Mouse (Mus musculus): Measurements from ENCODE around the gene Ankfn1. TPM values are rescaled to one million over a fixed set of nuclear protein-coding genes. Genes with fewer than 3 reads are reported as not detected.

Ankfn1 gene
- polyA plus RNA-seq, 1 experiment from 2014 or later = 4.4 TPM

- Histone ChIP-seq H3K4me1 (replicated peaks; ENCODE audit: control insufficient read depth, insufficient read depth, low read length) (no peaks in the 10 kb centered on the region), H3K27ac (ENCODE audit: low read depth, low read length) (no peak overlapping the region), H3K36me3 (ENCODE audit: control insufficient read depth, insufficient read depth, low read length) (no peaks in the 10 kb centered on the region), H3K4me3 (ENCODE audit: low read depth, low read length) (no peak overlapping the region), H3K9me3 (ENCODE audit: control insufficient read depth, low read length) (no peaks in the 10 kb centered on the region), H3K9ac (ENCODE audit: low read length) (no peak overlapping the region), H3K27me3 (ENCODE audit: control insufficient read depth, insufficient read depth, low read length) (no peaks in the 10 kb centered on the region), H3K4me2 (ENCODE audit: low read depth, low read length, severe bottlenecking) (no peak overlapping the region)
- WGBS = 86% methylated on average over 14 of the region's 14 CpGs
- DNase-seq (ENCODE audit: low spot score) (no peak), ATAC-seq (replicated peaks; ENCODE audit: low FRiP score) (no peak)
Measured at GRCm38 (mm10) chr11:89370941-89371340, 406.5 kb downstream of the Ankfn1 start.

GRCm38 (mm10) chr11:89370373-89370772 is 407.1 kb downstream of the Ankfn1 start:
- 86% methylated on average over 7 of the region's 7 CpGs for WGBS
- ATAC-seq (replicated peaks; ENCODE audit: low FRiP score) = no peak
- Histone ChIP-seq H3K27me3 (ENCODE audit: control insufficient read depth, insufficient read depth, low read length) (no peaks in the 10 kb centered on the region), H3K4me3 (ENCODE audit: low read depth, low read length) (no peak overlapping the region), H3K4me2 (ENCODE audit: low read depth, low read length, severe bottlenecking) (no peak overlapping the region), H3K27ac (ENCODE audit: low read depth, low read length) (no peak overlapping the region), H3K9ac (ENCODE audit: low read length) (no peak overlapping the region), H3K9me3 (ENCODE audit: control insufficient read depth, low read length) (no peaks in the 10 kb centered on the region), H3K36me3 (ENCODE audit: control insufficient read depth, insufficient read depth, low read length) (no peaks in the 10 kb centered on the region), H3K4me1 (replicated peaks; ENCODE audit: control insufficient read depth, insufficient read depth, low read length) (no peaks in the 10 kb centered on the region)
- DNase-seq (ENCODE audit: low spot score) = no peak

GRCm38 (mm10) chr11:89363981-89364380 is 413.5 kb downstream of the Ankfn1 start:
- no peaks in the 10 kb centered on the region for H3K4me1 ChIP-seq (replicated peaks; ENCODE audit: control insufficient read depth, insufficient read depth, low read length)
- H3K4me3 ChIP-seq (ENCODE audit: low read depth, low read length) = no peak overlapping the region
- WGBS = 90% methylated on average over 3 of the region's 3 CpGs
- no peak for ATAC-seq (replicated peaks; ENCODE audit: low FRiP score)
- no peaks in the 10 kb centered on the region for H3K9me3 ChIP-seq (ENCODE audit: control insufficient read depth, low read length)
- H3K36me3 ChIP-seq (ENCODE audit: control insufficient read depth, insufficient read depth, low read length) = no peaks in the 10 kb centered on the region
- no peak overlapping the region for H3K27ac ChIP-seq (ENCODE audit: low read depth, low read length)
- H3K9ac ChIP-seq (ENCODE audit: low read length) = no peak overlapping the region
- H3K27me3 ChIP-seq (ENCODE audit: control insufficient read depth, insufficient read depth, low read length) = no peaks in the 10 kb centered on the region
- H3K4me2 ChIP-seq (ENCODE audit: low read depth, low read length, severe bottlenecking) = no peak overlapping the region
- DNase-seq (ENCODE audit: low spot score) = no peak

- Histone ChIP-seq H3K4me1 (replicated peaks; ENCODE audit: control insufficient read depth, insufficient read depth, low read length) (peaks cover 8% of the 10 kb centered on the region; the same call in 1 of the 2 replicates), H3K27ac (ENCODE audit: low read depth, low read length) (no peak overlapping the region), H3K27me3 (ENCODE audit: control insufficient read depth, insufficient read depth, low read length) (no peaks in the 10 kb centered on the region), H3K36me3 (ENCODE audit: control insufficient read depth, insufficient read depth, low read length) (no peaks in the 10 kb centered on the region), H3K4me3 (ENCODE audit: low read depth, low read length) (no peak overlapping the region), H3K9ac (ENCODE audit: low read length) (no peak overlapping the region), H3K4me2 (ENCODE audit: low read depth, low read length, severe bottlenecking) (no peak overlapping the region), H3K9me3 (ENCODE audit: control insufficient read depth, low read length) (no peaks in the 10 kb centered on the region)
- 94% methylated on average over 3 of the region's 3 CpGs for WGBS
- DNase-seq (ENCODE audit: low spot score) (no peak), ATAC-seq (replicated peaks; ENCODE audit: low FRiP score) (no peak)
Measured at GRCm38 (mm10) chr11:89360895-89361294, 416.6 kb downstream of the Ankfn1 start.

- WGBS = 48% methylated on average over 5 of the region's 5 CpGs
- no peak overlapping the region for H3K27ac ChIP-seq (ENCODE audit: low read depth, low read length)
Measured at GRCm38 (mm10) chr11:89358546-89358945, 418.9 kb downstream of the Ankfn1 start.

GRCm38 (mm10) chr11:89356479-89356878 is 421.0 kb downstream of the Ankfn1 start:
- Histone ChIP-seq H3K27me3 (ENCODE audit: control insufficient read depth, insufficient read depth, low read length) (no peaks in the 10 kb centered on the region), H3K4me3 (ENCODE audit: low read depth, low read length) (no peak overlapping the region), H3K9ac (ENCODE audit: low read length) (no peak overlapping the region), H3K4me2 (ENCODE audit: low read depth, low read length, severe bottlenecking) (no peak overlapping the region), H3K36me3 (ENCODE audit: control insufficient read depth, insufficient read depth, low read length) (no peaks in the 10 kb centered on the region), H3K9me3 (ENCODE audit: control insufficient read depth, low read length) (no peaks in the 10 kb centered on the region), H3K4me1 (replicated peaks; ENCODE audit: control insufficient read depth, insufficient read depth, low read length) (peaks cover 13% of the 10 kb centered on the region; the same call in 1 of the 2 replicates), H3K27ac (ENCODE audit: low read depth, low read length) (no peak overlapping the region)
- ATAC-seq (replicated peaks; ENCODE audit: low FRiP score) (no peak), DNase-seq (ENCODE audit: low spot score) (no peak)
- WGBS = 78% methylated on average over 2 of the region's 2 CpGs

More at GRCm38 (mm10) chr11:89358546-89358945, 418.9 kb downstream of the Ankfn1 start:
- H3K4me1 ChIP-seq (replicated peaks; ENCODE audit: control insufficient read depth, insufficient read depth, low read length) = peaks cover 13% of the 10 kb centered on the region; the same call in 1 of the 2 replicates
- no peak for ATAC-seq (replicated peaks; ENCODE audit: low FRiP score)
- no peak overlapping the region for H3K4me2 ChIP-seq (ENCODE audit: low read depth, low read length, severe bottlenecking)
- no peaks in the 10 kb centered on the region for H3K36me3 ChIP-seq (ENCODE audit: control insufficient read depth, insufficient read depth, low read length)
- no peak for DNase-seq (ENCODE audit: low spot score)
- no peak overlapping the region for H3K9ac ChIP-seq (ENCODE audit: low read length)
- no peaks in the 10 kb centered on the region for H3K9me3 ChIP-seq (ENCODE audit: control insufficient read depth, low read length)
- no peaks in the 10 kb centered on the region for H3K27me3 ChIP-seq (ENCODE audit: control insufficient read depth, insufficient read depth, low read length)
- H3K4me3 ChIP-seq (ENCODE audit: low read depth, low read length) = no peak overlapping the region

GRCm38 (mm10) chr11:89356018-89356417 is 421.4 kb downstream of the Ankfn1 start:
- DNase-seq (ENCODE audit: low spot score) = no peak
- WGBS = 45% methylated on average over 5 of the region's 5 CpGs
- no peak for ATAC-seq (replicated peaks; ENCODE audit: low FRiP score)

GRCm38 (mm10) chr11:89340238-89340637 is 437.2 kb downstream of the Ankfn1 start:
- Histone ChIP-seq H3K9ac (ENCODE audit: low read length) (no peak overlapping the region), H3K36me3 (ENCODE audit: control insufficient read depth, insufficient read depth, low read length) (no peaks in the 10 kb centered on the region), H3K9me3 (ENCODE audit: control insufficient read depth, low read length) (no peaks in the 10 kb centered on the region), H3K4me3 (ENCODE audit: low read depth, low read length) (no peak overlapping the region), H3K27ac (ENCODE audit: low read depth, low read length) (no peak overlapping the region), H3K4me2 (ENCODE audit: low read depth, low read length, severe bottlenecking) (no peak overlapping the region), H3K27me3 (ENCODE audit: control insufficient read depth, insufficient read depth, low read length) (no peaks in the 10 kb centered on the region), H3K4me1 (replicated peaks; ENCODE audit: control insufficient read depth, insufficient read depth, low read length) (no peaks in the 10 kb centered on the region)
- DNase-seq (ENCODE audit: low spot score) (no peak), ATAC-seq (replicated peaks; ENCODE audit: low FRiP score) (no peak)
- WGBS = 47% methylated on average over 12 of the region's 12 CpGs

More at GRCm38 (mm10) chr11:89356018-89356417, 421.4 kb downstream of the Ankfn1 start:
- no peak overlapping the region for H3K4me3 ChIP-seq (ENCODE audit: low read depth, low read length)
- peaks cover 13% of the 10 kb centered on the region; the same call in 1 of the 2 replicates for H3K4me1 ChIP-seq (replicated peaks; ENCODE audit: control insufficient read depth, insufficient read depth, low read length)
- no peaks in the 10 kb centered on the region for H3K9me3 ChIP-seq (ENCODE audit: control insufficient read depth, low read length)
- H3K4me2 ChIP-seq (ENCODE audit: low read depth, low read length, severe bottlenecking) = no peak overlapping the region
- H3K27ac ChIP-seq (ENCODE audit: low read depth, low read length) = peak overlapping the region; percentile 4; the same call in 1 of the 2 replicates
- H3K9ac ChIP-seq (ENCODE audit: low read length) = no peak overlapping the region
- no peaks in the 10 kb centered on the region for H3K27me3 ChIP-seq (ENCODE audit: control insufficient read depth, insufficient read depth, low read length)
- H3K36me3 ChIP-seq (ENCODE audit: control insufficient read depth, insufficient read depth, low read length) = no peaks in the 10 kb centered on the region
